Mouse (Mus musculus) layer of hippocampus, postnatal 10 days (tissue): ENCODE measurements around the gene Rcor1. TPM values are rescaled to one million over a fixed set of nuclear protein-coding genes. Genes with fewer than 3 reads are reported as not detected.

ENCODE experiments used
- DNase-seq, 2 experiments: peaks; one replicate each; pipeline ENCODE4 v3.0.0; 2021; ENCODE audit warnings: low spot score in 2 of 2
- total RNA-seq, 2 experiments: library from RNA; stranded (reverse); gene quantifications; 2 replicates each; pipeline ENCODE4 v1.2.3; 2021

The Rcor1 gene
- total RNA-seq, 2 experiments from 2014 or later, result 18.0 to 19.0 TPM

- DNase-seq, result no peak
Observed at GRCm38 (mm10) chr12:111021138-111021537, 18.0 kb upstream of the Rcor1 start.

- no peak for DNase-seq
Observed at GRCm38 (mm10) chr12:111021577-111021976, 17.6 kb upstream of the Rcor1 start.

- DNase-seq, result no peak
Observed at GRCm38 (mm10) chr12:111028176-111029167, 10.7 kb upstream of the Rcor1 start.

GRCm38 (mm10) chr12:111029291-111029890 lies 9.8 kb upstream of the Rcor1 start:
- DNase-seq, result no peak

- no peak for DNase-seq
Observed at GRCm38 (mm10) chr12:111032839-111033238, 6.3 kb upstream of the Rcor1 start.

- no peak for DNase-seq
Observed at GRCm38 (mm10) chr12:111035182-111035824, 3.8 kb upstream of the Rcor1 start.

DNA sequence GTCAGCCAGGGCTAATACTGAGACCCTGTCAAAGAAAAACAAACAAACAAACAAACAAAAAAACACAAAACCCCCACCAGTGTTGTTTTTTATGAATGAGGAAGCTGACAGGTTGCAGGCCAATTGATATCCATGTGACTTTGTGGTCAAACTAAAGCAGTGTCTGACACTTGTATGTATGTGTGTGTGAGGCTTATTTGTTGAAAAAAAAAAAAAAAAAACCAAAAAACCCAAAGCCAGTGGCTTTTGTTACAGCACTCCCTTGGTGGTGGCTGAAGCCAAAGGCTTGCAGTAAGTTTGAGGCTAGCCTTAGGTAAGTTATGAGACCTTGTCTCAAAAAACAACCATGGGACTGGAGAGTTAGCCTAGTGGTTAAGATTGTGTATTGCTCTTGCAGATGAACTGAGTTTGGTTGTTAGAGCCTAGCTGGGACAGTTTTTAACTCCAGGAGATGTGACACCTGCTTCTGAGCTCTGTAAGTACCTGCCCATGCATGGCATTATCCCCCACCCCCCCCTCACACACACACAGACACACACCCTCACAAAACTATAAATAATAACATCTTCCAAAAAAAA lies 2.9 kb upstream of the Rcor1 start:
- no peak for DNase-seq

- peak; percentile 21 to 36 for DNase-seq
Observed at GRCm38 (mm10) chr12:111037241-111038180, 1.6 kb upstream of the Rcor1 start.

GRCm38 (mm10) chr12:111038231-111038975 lies 748 bp upstream of the Rcor1 start:
- peak; percentile 88 to 91 for DNase-seq

- DNase-seq, result peak; percentile 36 to 52
Observed at GRCm38 (mm10) chr12:111039771-111040530, 800 bp downstream of the Rcor1 start.

- no peak for DNase-seq
Observed at GRCm38 (mm10) chr12:111040531-111040860, 1.3 kb downstream of the Rcor1 start.

DNA sequence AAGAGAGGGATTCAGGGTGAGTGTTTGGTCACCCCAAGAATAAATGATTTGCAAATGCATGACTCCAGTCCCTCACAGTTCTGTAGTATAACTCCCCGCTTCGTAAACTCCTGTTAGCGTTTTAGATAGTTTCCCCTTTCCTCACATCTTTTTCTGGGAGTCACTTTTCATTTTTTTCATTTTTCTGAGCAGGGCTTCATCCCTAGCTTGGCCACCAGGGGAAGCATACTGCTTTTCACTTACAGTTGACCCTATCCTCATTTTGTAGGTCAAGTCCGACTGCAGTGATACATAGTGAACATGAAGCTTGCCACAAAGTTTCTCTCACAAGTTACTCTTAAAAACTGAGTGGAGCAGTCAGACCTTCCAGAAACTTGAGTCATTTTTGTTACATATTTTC lies 2.0 kb downstream of the Rcor1 start:
- DNase-seq, result peak in 1 of 2 experiments; percentile 17

DNA sequence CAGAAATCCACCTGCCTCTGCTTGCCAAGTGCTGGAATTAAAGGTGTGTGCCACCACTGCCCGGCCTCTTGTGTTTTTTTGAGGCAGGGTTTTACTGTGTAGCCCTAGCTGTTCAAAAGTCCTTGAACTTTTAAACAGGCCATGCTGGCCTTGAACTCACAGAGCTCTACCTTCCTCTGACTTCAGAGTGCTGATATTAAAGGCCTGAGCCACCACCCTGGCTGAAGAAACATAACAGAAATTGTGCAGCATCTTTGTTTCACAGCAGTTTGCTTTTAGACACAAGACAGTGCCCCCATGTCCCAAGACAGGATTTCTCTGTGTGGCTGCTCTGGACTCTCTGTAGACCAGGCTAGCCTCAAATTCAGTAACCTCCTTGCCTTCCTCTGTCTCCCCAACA lies 3.2 kb downstream of the Rcor1 start:
- no peak for DNase-seq

GRCm38 (mm10) chr12:111044880-111045279 lies 5.7 kb downstream of the Rcor1 start:
- DNase-seq, result no peak

DNA sequence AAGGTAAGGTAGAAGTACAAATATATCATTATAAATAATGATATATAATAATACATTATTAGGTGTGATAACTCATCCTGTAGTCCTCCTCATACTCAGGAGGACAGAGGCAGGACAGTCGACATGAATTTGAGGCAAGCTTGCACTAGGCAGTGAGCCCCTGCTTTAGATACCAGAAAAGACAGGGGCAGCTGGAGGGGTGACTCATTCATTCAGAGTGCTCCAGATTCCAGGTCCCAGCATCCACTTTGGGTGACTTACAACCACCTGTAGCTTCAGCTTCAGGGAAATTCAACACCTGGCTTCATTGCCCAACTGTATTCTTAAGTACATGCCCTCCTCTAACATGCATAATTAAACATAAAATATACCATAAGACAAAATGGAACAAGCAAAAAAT lies 7.7 kb downstream of the Rcor1 start:
- DNase-seq, result no peak

- DNase-seq, result no peak
Observed at GRCm38 (mm10) chr12:111048201-111048600, 9.1 kb downstream of the Rcor1 start.

DNA sequence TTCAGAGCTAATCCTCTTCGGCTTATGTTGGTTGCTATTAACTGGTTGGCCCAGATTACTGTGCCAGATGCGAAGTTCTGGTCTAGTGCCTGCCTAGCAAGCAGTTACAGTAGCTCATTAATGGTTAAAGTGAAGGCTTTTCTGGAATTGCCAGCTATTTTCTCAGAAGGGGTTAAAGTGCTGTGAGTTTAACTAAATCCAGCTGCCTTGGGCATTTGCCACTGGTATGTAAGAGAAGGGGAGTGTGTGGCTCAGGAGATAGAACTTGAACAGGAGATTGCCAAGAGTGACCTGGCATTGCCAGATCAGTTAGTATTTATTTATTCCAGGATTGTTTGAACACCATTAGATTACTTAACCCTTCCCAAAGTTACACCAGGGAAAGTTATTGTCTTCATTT lies 11.1 kb downstream of the Rcor1 start:
- no peak for DNase-seq

- DNase-seq, result no peak
Observed at GRCm38 (mm10) chr12:111063361-111063760, 24.2 kb downstream of the Rcor1 start.

GRCm38 (mm10) chr12:111064220-111064619 lies 25.1 kb downstream of the Rcor1 start:
- DNase-seq, result no peak
